Mouse (Mus musculus): ENCODE measurements around the gene Cd86.

DNA sequence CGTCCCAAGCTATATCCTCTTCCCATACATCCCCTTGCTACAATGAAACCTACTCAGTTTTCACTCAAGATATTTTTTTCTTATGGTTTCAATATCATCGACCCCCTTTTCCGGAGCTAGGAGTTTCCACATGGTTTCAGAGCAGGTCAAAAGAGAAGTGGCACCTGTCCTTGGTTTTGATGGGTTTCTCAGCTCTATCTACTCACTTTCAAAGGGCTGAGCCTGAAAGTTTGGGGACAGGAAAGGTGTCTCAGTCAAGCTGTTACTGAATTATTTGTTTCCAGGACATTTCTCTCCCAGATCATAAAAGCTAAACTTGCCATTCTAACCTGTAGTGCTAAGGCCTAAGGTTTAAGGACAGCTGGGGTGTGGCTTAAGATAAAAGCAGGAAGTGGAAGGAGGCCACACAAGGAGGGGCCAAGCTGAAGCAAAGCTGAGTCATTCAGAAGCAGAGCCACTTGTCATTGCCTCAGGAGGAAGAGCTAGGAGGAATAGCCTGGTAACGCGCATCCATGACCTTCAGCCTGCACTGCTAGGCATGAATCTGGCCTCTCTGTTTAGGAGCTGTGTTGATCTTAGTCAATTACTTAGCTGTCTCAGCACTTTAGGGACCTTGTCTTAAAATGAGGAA lies 39.2 kb downstream of the Cd86 start:
- TF ChIP-seq CTCF (IDR thresholded peaks at IDR 0.05; ENCODE audit: extremely low read depth, insufficient read depth, insufficient read length, insufficient replicate concordance) (no peak), POLR2A (IDR thresholded peaks at IDR 0.05; ENCODE audit: low read depth, low read length) (no peak)

All from spleen, adult 2 months (tissue).